Mouse (Mus musculus): Measurements from ENCODE around the gene Mrm1. TPM values are rescaled to one million over a fixed set of nuclear protein-coding genes. Genes with fewer than 3 reads are reported as not detected.

Gene Mrm1
- polyA plus RNA-seq, 1 experiment = 18.9 TPM

DNA sequence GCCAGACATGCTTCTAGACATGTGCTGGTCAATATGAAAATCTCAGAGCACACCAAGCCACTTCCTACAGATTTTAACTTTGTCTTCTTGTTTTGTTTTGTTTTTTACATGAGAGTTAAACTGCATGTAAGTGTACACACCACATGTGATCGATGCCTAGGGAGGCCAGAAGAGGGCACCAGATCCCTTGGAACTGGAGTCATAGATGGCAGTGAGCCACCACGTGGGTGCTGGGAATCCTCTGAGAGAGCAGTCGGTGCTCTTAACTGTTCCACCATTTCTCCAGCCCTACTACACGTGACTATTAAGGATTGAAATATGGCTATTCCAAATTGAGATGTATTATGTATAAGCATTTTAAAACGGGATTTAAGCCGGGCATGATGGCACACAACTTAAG is 2.0 kb downstream of the Mrm1 start:
- Histone ChIP-seq H3K4me3 (ENCODE audit: extremely low read depth, insufficient read depth, insufficient read length) (no peak overlapping the region), H3K27me3 (ENCODE audit: control insufficient read depth, insufficient read depth, low read length) (no peaks in the 10 kb centered on the region), H3K27ac (ENCODE audit: insufficient read depth, low read length) (no peak overlapping the region), H3K4me1 (ENCODE audit: control insufficient read depth, insufficient read depth, insufficient read length) (peaks cover 3% of the 10 kb centered on the region; the same call in 1 of the 2 replicates), H3K36me3 (ENCODE audit: control insufficient read depth, insufficient read depth, low read length) (peaks cover 4% of the 10 kb centered on the region)
- WGBS = 89% methylated on average over 6 of the region's 6 CpGs
- TF ChIP-seq CTCF (IDR thresholded peaks at IDR 0.05; ENCODE audit: extremely low read depth, insufficient read depth, insufficient read length, insufficient replicate concordance) = no peak
- no peak for TF ChIP-seq POLR2A (IDR thresholded peaks at IDR 0.05; ENCODE audit: low read depth, low read length)
- no peak for DNase-seq (ENCODE audit: low read depth in 1 of 2, low spot score in 2 of 2)

- Histone ChIP-seq H3K4me3 (ENCODE audit: extremely low read depth, insufficient read depth, insufficient read length) (no peak overlapping the region), H3K4me1 (ENCODE audit: control insufficient read depth, insufficient read depth, insufficient read length) (no peaks in the 10 kb centered on the region), H3K36me3 (ENCODE audit: control insufficient read depth, insufficient read depth, low read length) (peaks cover 2% of the 10 kb centered on the region; the same call in 1 of the 2 replicates), H3K27ac (ENCODE audit: insufficient read depth, low read length) (no peak overlapping the region), H3K27me3 (ENCODE audit: control insufficient read depth, insufficient read depth, low read length) (no peaks in the 10 kb centered on the region)
- 75% methylated on average over 13 of the region's 13 CpGs for WGBS
- TF ChIP-seq POLR2A (IDR thresholded peaks at IDR 0.05; ENCODE audit: low read depth, low read length) (no peak), CTCF (IDR thresholded peaks at IDR 0.05; ENCODE audit: extremely low read depth, insufficient read depth, insufficient read length, insufficient replicate concordance) (peak; percentile 96)
- DNase-seq (ENCODE audit: low read depth in 1 of 2, low spot score in 2 of 2) = peak in 1 of 2 experiments; percentile 60
Observed at GRCm38 (mm10) chr11:84813724-84814510, 5.4 kb downstream of the Mrm1 start.

- Histone ChIP-seq H3K4me3 (ENCODE audit: extremely low read depth, insufficient read depth, insufficient read length) (no peak overlapping the region), H3K4me1 (ENCODE audit: control insufficient read depth, insufficient read depth, insufficient read length) (no peaks in the 10 kb centered on the region), H3K27ac (ENCODE audit: insufficient read depth, low read length) (no peak overlapping the region), H3K36me3 (ENCODE audit: control insufficient read depth, insufficient read depth, low read length) (no peaks in the 10 kb centered on the region), H3K27me3 (ENCODE audit: control insufficient read depth, insufficient read depth, low read length) (no peaks in the 10 kb centered on the region)
- no peak for DNase-seq (ENCODE audit: low read depth in 1 of 2, low spot score in 2 of 2)
- no peak for TF ChIP-seq CTCF (IDR thresholded peaks at IDR 0.05; ENCODE audit: extremely low read depth, insufficient read depth, insufficient read length, insufficient replicate concordance)
- no peak for TF ChIP-seq POLR2A (IDR thresholded peaks at IDR 0.05; ENCODE audit: low read depth, low read length)
- 91% methylated on average over 4 of the region's 4 CpGs for WGBS
Observed at GRCm38 (mm10) chr11:84804373-84804772, 14.9 kb downstream of the Mrm1 start.

GRCm38 (mm10) chr11:84797627-84798353 is 21.5 kb downstream of the Mrm1 start:
- H3K4me3 ChIP-seq (ENCODE audit: extremely low read depth, insufficient read depth, insufficient read length) = no peak overlapping the region
- WGBS = 27% methylated on average over 21 of the region's 21 CpGs

GRCm38 (mm10) chr11:84797026-84797425 is 22.3 kb downstream of the Mrm1 start:
- no peak overlapping the region for H3K4me3 ChIP-seq (ENCODE audit: extremely low read depth, insufficient read depth, insufficient read length)
- DNase-seq (ENCODE audit: low read depth in 1 of 2, low spot score in 2 of 2) = no peak
- WGBS = 65% methylated on average over 10 of the region's 10 CpGs
- no peaks in the 10 kb centered on the region for H3K27me3 ChIP-seq (ENCODE audit: control insufficient read depth, insufficient read depth, low read length)
- TF ChIP-seq CTCF (IDR thresholded peaks at IDR 0.05; ENCODE audit: extremely low read depth, insufficient read depth, insufficient read length, insufficient replicate concordance) (no peak), POLR2A (IDR thresholded peaks at IDR 0.05; ENCODE audit: low read depth, low read length) (no peak)
- H3K4me1 ChIP-seq (ENCODE audit: control insufficient read depth, insufficient read depth, insufficient read length) = no peaks in the 10 kb centered on the region
- H3K36me3 ChIP-seq (ENCODE audit: control insufficient read depth, insufficient read depth, low read length) = no peaks in the 10 kb centered on the region
- H3K27ac ChIP-seq (ENCODE audit: insufficient read depth, low read length) = no peak overlapping the region

More at GRCm38 (mm10) chr11:84797627-84798353, 21.5 kb downstream of the Mrm1 start:
- Histone ChIP-seq H3K36me3 (ENCODE audit: control insufficient read depth, insufficient read depth, low read length) (no peaks in the 10 kb centered on the region), H3K27me3 (ENCODE audit: control insufficient read depth, insufficient read depth, low read length) (no peaks in the 10 kb centered on the region), H3K4me1 (ENCODE audit: control insufficient read depth, insufficient read depth, insufficient read length) (no peaks in the 10 kb centered on the region), H3K27ac (ENCODE audit: insufficient read depth, low read length) (no peak overlapping the region)
- peak; percentile 32 to 51 for DNase-seq (ENCODE audit: low read depth in 1 of 2, low spot score in 2 of 2)
- TF ChIP-seq POLR2A (IDR thresholded peaks at IDR 0.05; ENCODE audit: low read depth, low read length) = no peak
- TF ChIP-seq CTCF (IDR thresholded peaks at IDR 0.05; ENCODE audit: extremely low read depth, insufficient read depth, insufficient read length, insufficient replicate concordance) = peak; percentile 86; the same call in 1 of the 2 replicates

- no peak overlapping the region for H3K27ac ChIP-seq (ENCODE audit: insufficient read depth, low read length)
- H3K4me3 ChIP-seq (ENCODE audit: extremely low read depth, insufficient read depth, insufficient read length) = no peak overlapping the region
- H3K36me3 ChIP-seq (ENCODE audit: control insufficient read depth, insufficient read depth, low read length) = no peaks in the 10 kb centered on the region
- H3K4me1 ChIP-seq (ENCODE audit: control insufficient read depth, insufficient read depth, insufficient read length) = no peaks in the 10 kb centered on the region
- WGBS = 14% methylated on average over 17 of the region's 17 CpGs
- DNase-seq (ENCODE audit: low read depth in 1 of 2, low spot score in 2 of 2) = peak in 1 of 2 experiments; percentile 37
- H3K27me3 ChIP-seq (ENCODE audit: control insufficient read depth, insufficient read depth, low read length) = no peaks in the 10 kb centered on the region
- no peak for TF ChIP-seq POLR2A (IDR thresholded peaks at IDR 0.05; ENCODE audit: low read depth, low read length)
- peak; percentile 62; the same call in 1 of the 2 replicates for TF ChIP-seq CTCF (IDR thresholded peaks at IDR 0.05; ENCODE audit: extremely low read depth, insufficient read depth, insufficient read length, insufficient replicate concordance)
Observed at GRCm38 (mm10) chr11:84794496-84795113, 24.7 kb downstream of the Mrm1 start.
